Mouse (Mus musculus) left cerebral cortex, adult 18-20 months (tissue): ENCODE data around the gene Krtap5-3. TPM values are rescaled to one million over a fixed set of nuclear protein-coding genes. Genes with fewer than 3 reads are reported as not detected.

Source experiments
- total RNA-seq, 2 experiments: library from RNA; stranded (reverse); gene quantifications; 2 replicates each; pipeline ENCODE4 v1.2.3; 2021

The Krtap5-3 gene
- total RNA-seq, 2 experiments from 2014 or later = not detected

Other genes with a start within 250 kb of the Krtap5-3 start
- gene Mob2, start 140.3 kb upstream of the Krtap5-3 start, total RNA-seq = 10 to 100 TPM; 37.7 to 39.1 TPM
- gene Dusp8, start 105.5 kb upstream of the Krtap5-3 start, total RNA-seq = 100 to 1,000 TPM; 150 to 154 TPM
- not detected for gene Gm45618, start 80.6 kb upstream of the Krtap5-3 start, total RNA-seq
- not detected for gene Gm39115, start 65.3 kb upstream of the Krtap5-3 start, total RNA-seq
- not detected for gene Gm45337, start 56.8 kb upstream of the Krtap5-3 start, total RNA-seq
- gene Gm29735, start 44.3 kb upstream of the Krtap5-3 start, total RNA-seq = not detected
- not detected for gene Gm4553, start 35.6 kb upstream of the Krtap5-3 start, total RNA-seq
- gene Krtap5-2, start 25.4 kb upstream of the Krtap5-3 start, total RNA-seq = not detected
- not detected for gene Gm10153, start 11.0 kb upstream of the Krtap5-3 start, total RNA-seq
- not detected for gene Gm7579, start 10.5 kb downstream of the Krtap5-3 start, total RNA-seq
- not detected for gene Krtap5-5, start 28.6 kb downstream of the Krtap5-3 start, total RNA-seq
- not detected for gene Gm40460, start 39.7 kb downstream of the Krtap5-3 start, total RNA-seq
- gene Gm2431, start 57.0 kb downstream of the Krtap5-3 start, total RNA-seq = not detected
- not detected for gene Gm4559, start 73.0 kb downstream of the Krtap5-3 start, total RNA-seq
- gene Krtap5-1, start 95.8 kb downstream of the Krtap5-3 start, total RNA-seq = not detected
- gene Krtap5-4, start 102.2 kb downstream of the Krtap5-3 start, total RNA-seq = not detected
- gene Ifitm10, start 172.4 kb downstream of the Krtap5-3 start, total RNA-seq = 10 to 100 TPM; 35.2 to 38.2 TPM
- gene Gm49369, start 181.3 kb downstream of the Krtap5-3 start, total RNA-seq = 1 to 10 TPM in 1 of 2 experiments, not detected in 1; 6.0 TPM
- gene Ctsd, start 186.7 kb downstream of the Krtap5-3 start, total RNA-seq = 100 to 1,000 TPM; 307 to 342 TPM
- not detected for gene Syt8, start 233.5 kb downstream of the Krtap5-3 start, total RNA-seq
- gene Tnni2, start 240.4 kb downstream of the Krtap5-3 start, total RNA-seq = under 1 TPM in 1 of 2 experiments, not detected in 1; 0.44 TPM